Mouse (Mus musculus): ENCODE measurements around the gene Gm4881.

DNA sequence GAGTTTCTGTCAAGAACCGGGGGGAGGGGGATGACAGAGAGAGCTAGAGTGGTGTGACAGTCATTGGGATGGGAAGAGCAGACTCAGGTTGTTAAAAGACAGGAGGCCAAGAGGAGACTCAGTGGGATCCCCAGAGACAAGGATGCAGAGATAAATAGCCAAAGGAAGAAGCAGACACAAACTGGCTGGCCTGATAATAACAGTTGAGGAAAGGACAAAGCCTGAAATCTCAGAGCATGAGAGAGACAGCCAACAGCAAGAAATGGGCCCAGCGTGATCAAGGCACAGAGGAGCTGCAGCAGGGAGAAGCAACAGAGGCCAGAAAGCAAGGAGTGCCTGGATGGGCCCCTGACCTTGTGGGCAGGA is 42.0 kb downstream of the Gm4881 start:
- TF ChIP-seq CTCF (conservative IDR thresholded peaks at IDR 0.05; ENCODE audit: low read length) (no peak), POU5F1 (IDR thresholded peaks at IDR 0.05; ENCODE audit: borderline replicate concordance, low read length) (no peak)

Measured in E14TG2a.4 (cell line).